Mouse (Mus musculus): Measurements from ENCODE around the gene Rfx2. TPM values are rescaled to one million over a fixed set of nuclear protein-coding genes. Genes with fewer than 3 reads are reported as not detected.
A peak's percentile ranks its signal among the peaks of the same experiment; 100 is the strongest.

Rfx2 gene
- polyA plus RNA-seq, 1 experiment = 1.2 TPM

DNA sequence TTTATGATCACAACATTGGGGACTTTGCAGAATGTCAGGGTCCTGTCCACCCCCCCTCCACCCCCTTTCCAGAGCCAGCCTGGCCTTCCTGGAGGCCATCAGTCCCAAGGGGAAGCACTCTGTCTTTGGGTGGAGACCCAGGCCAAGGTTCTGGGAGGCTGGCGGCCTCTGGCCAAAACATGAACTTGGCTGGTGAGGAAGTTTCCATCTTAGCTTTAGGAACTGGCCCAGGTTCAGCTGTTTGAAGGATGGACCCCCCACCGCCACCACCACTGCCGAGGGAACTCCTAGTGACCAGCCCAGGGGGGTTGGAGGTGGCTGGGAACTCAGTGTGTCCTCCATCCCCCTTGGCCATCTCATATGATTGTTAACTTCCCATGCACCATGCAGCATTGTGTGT is 69.7 kb downstream of the Rfx2 start:
- no peak for TF ChIP-seq POLR2A (IDR thresholded peaks at IDR 0.05; ENCODE audit: borderline replicate concordance, low read depth, low read length)
- TF ChIP-seq CTCF (IDR thresholded peaks at IDR 0.05; ENCODE audit: low read depth, low read length) = no peak
- Histone ChIP-seq H3K4me1 (ENCODE audit: control insufficient read depth, insufficient read depth, low read length) (peaks cover 2% of the 10 kb centered on the region; the same call in 1 of the 2 replicates), H3K4me3 (ENCODE audit: insufficient read depth, low read length) (no peak overlapping the region)

DNA sequence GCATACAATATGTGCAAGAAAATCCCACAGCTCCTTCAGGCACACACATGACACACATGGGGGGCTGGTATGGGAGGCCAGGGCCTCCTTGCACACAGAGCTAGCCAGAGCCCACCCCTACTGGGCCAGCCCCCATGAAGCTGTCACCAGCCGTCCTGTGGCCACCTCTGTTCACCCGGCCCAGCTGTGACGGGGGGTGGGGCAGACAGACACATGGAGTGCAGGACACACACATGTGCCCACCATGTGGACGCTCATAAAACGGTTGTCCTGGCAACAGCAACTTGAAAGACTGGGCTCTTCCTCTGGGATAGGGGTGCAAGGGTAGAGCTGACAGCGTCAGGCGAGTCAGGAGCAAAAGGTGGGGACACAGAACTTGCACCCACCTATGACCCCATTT is 71.6 kb downstream of the Rfx2 start:
- TF ChIP-seq POLR2A (IDR thresholded peaks at IDR 0.05; ENCODE audit: borderline replicate concordance, low read depth, low read length) = no peak
- TF ChIP-seq CTCF (IDR thresholded peaks at IDR 0.05; ENCODE audit: low read depth, low read length) = no peak
- peaks cover 2% of the 10 kb centered on the region; the same call in 1 of the 2 replicates for H3K4me1 ChIP-seq (ENCODE audit: control insufficient read depth, insufficient read depth, low read length)
- no peak overlapping the region for H3K4me3 ChIP-seq (ENCODE audit: insufficient read depth, low read length)
- no peak overlapping the region for H3K27ac ChIP-seq (ENCODE audit: insufficient read depth, low read depth, low read length)

More for the DNA sequence above, 69.7 kb downstream of the Rfx2 start:
- H3K27ac ChIP-seq (ENCODE audit: insufficient read depth, low read depth, low read length) = no peak overlapping the region

DNA sequence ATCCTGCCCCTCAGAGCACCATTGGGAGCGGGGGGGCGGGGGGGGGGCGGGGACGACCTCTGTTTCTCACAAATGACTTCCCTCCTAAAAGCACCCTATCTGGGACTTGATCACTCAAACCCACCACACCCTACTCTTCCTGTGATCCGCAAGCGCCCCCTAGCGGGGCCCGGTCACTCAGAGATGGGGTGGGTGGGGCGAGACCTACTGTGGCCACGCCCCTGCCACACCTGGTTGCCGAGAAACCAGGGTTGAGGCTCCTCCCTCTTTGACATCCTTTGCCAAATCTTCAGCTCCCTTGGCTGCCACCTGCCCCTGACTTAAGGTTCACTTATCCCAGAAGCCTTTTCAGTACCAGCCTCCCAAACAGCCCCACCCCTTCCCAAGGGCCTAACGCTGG is 72.7 kb downstream of the Rfx2 start:
- Histone ChIP-seq H3K27ac (ENCODE audit: insufficient read depth, low read depth, low read length) (no peak overlapping the region), H3K4me3 (ENCODE audit: insufficient read depth, low read length) (no peak overlapping the region), H3K4me1 (ENCODE audit: control insufficient read depth, insufficient read depth, low read length) (peaks cover 2% of the 10 kb centered on the region; the same call in 1 of the 2 replicates)
- TF ChIP-seq POLR2A (IDR thresholded peaks at IDR 0.05; ENCODE audit: borderline replicate concordance, low read depth, low read length) (no peak), CTCF (IDR thresholded peaks at IDR 0.05; ENCODE audit: low read depth, low read length) (peak; percentile 65)

DNA sequence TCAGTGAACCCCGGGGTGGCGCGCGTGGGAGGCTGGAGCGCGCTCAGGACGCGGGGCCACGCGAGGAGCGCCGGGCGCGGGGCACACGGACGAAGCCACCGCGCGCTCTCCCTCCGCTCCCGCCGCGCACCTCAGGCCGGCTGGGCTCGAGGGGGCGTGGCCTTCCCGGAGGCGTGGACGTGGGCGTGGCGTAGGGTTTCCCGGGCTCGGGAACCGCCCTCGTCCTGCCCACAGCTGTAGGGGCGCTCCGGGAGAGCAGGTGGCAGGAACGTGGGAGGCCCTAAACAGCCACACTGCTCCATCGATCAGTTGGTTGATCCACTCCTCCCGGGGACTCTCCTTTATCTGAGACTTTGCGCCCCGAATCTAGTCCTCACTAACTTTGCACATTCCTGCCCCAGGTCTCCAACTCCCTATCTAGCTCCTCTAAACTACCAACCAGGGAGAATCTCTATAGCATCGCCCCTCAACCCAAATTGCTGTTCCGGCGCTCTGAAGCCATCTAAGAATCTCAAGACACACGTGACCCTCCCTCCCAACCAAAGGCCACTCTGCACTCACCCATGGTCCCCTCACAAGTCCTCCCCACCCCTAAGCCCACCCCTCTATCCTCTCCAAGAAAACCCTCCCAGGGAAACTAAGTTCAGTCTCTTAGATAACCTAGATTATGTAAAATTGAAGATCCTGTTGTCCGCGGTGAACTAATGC is 73.2 kb downstream of the Rfx2 start, which contains the start of gene Nrtn:
Gene Nrtn, minus strand, starts transcription at position 115 of the 708 bp plus-strand sequence.
- no peak for TF ChIP-seq CTCF (IDR thresholded peaks at IDR 0.05; ENCODE audit: low read depth, low read length)
- no peak for TF ChIP-seq POLR2A (IDR thresholded peaks at IDR 0.05; ENCODE audit: borderline replicate concordance, low read depth, low read length)
- peak within 1 kb of the TSS; percentile 50 for H3K4me3 ChIP-seq (ENCODE audit: insufficient read depth, low read length)
- H3K4me1 ChIP-seq (ENCODE audit: control insufficient read depth, insufficient read depth, low read length) = peaks cover 2% of the 10 kb centered on the region; the same call in 1 of the 2 replicates
- H3K27ac ChIP-seq (ENCODE audit: insufficient read depth, low read depth, low read length) = no peak within 1 kb of the TSS

DNA sequence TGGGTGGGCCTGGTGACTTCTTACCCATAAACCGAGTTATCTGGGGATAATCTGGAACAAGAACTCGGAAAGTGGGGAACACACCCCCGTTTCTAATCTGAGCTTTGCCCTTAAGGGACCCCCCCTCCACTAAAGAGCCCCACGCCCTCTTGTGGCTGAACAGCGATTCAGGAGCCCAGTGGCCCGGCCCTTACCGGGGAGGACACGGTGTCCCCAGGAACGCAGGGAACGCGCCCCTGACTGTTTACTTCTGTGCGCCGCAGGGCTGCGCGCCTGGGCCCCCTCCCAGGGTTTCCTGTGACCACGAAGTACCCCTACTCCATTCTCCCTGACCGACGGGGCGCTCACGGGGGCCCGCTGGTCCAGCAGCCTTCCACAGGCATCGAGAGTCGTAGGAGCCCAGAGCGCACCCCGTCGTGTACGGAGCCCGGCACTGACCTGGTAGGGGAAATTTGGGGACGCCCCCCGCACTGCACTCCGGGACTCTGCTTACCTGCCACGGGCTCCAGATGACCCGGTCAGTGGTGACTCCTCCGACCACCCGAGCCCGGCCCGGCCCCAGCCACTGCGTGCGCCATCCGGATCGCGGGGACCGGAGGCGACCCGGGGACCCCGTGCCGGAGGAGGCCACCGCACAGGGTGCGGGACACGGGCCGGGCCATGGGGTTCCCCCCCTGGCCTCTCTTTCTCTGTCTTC is 74.0 kb downstream of the Rfx2 start:
- no peak overlapping the region for H3K27ac ChIP-seq (ENCODE audit: insufficient read depth, low read depth, low read length)
- TF ChIP-seq POLR2A (IDR thresholded peaks at IDR 0.05; ENCODE audit: borderline replicate concordance, low read depth, low read length) (no peak), CTCF (IDR thresholded peaks at IDR 0.05; ENCODE audit: low read depth, low read length) (peak; percentile 36; the same call in 1 of the 2 replicates)
- H3K4me3 ChIP-seq (ENCODE audit: insufficient read depth, low read length) = peak overlapping the region; percentile 50
- no peaks in the 10 kb centered on the region for H3K4me1 ChIP-seq (ENCODE audit: control insufficient read depth, insufficient read depth, low read length)

DNA sequence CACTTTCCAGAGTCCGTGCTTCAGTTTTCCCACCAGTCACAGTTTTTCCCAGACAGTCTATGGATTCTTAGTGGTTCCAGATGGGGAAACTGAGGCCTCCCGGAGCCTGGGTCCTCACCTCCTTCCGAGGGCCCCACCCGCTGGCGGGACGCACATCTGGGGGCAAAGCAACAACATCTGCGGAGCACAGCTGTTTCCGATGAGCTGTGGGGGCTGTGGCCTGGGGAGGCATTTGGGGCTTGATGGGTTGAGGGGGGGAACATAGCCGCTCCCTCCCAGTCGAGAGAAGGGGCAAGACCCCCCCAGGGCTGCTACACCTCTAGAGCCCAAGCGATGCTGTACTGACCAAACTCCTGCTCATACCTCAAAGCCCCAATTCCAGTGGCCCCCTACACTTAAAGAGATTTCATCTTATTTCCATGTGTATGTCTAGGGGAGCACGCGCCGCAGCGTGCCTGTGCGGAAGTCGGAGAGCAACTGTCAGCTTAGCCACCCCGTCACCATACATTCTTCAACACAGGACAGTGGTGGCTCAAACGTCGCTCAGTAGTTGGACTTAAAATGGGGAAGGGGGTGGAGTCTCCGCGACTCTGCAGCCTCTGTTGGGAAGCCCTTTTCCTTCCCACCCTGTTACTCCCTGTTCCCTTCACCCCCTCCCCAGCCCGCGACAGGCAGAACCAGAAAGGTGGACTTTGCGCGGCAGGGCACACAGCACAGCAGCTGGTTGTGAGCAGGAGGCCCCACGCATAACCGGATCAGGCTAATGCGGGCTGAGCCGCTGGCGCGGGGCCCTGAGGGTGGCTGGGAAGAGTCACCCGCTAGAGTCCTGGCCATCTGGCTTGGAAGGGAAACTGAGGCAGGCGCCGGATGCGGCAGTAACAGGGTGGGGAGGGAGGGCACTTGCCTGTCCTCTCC is 76.3 kb downstream of the Rfx2 start:
- H3K27ac ChIP-seq (ENCODE audit: insufficient read depth, low read depth, low read length) = no peak overlapping the region
- no peak for TF ChIP-seq CTCF (IDR thresholded peaks at IDR 0.05; ENCODE audit: low read depth, low read length)
- no peak for TF ChIP-seq POLR2A (IDR thresholded peaks at IDR 0.05; ENCODE audit: borderline replicate concordance, low read depth, low read length)
- H3K4me3 ChIP-seq (ENCODE audit: insufficient read depth, low read length) = peak overlapping the region; percentile 37
- H3K4me1 ChIP-seq (ENCODE audit: control insufficient read depth, insufficient read depth, low read length) = no peaks in the 10 kb centered on the region

DNA sequence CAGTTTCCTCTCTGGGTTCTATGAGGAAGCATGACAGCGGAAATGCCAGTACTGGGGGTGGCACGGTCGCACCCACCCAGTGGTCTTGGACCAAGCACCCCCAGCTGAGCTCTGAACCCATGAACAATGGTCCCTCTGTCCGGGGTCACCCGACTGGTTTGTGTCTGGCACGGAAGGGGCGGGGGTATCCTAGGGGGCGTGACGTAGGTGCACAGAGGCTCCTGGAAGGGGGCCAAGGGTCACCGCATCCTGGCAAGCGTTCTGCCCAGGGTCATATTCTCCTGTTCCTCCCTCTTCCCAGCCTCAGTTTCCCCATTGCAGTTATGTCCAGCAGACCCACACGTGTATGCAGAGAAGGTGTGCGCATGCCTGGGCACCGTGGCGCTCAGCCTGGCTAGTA is 77.4 kb downstream of the Rfx2 start:
- no peak for TF ChIP-seq POLR2A (IDR thresholded peaks at IDR 0.05; ENCODE audit: borderline replicate concordance, low read depth, low read length)
- no peak for TF ChIP-seq CTCF (IDR thresholded peaks at IDR 0.05; ENCODE audit: low read depth, low read length)
- Histone ChIP-seq H3K4me1 (ENCODE audit: control insufficient read depth, insufficient read depth, low read length) (no peaks in the 10 kb centered on the region), H3K4me3 (ENCODE audit: insufficient read depth, low read length) (no peak overlapping the region), H3K27ac (ENCODE audit: insufficient read depth, low read depth, low read length) (no peak overlapping the region)

DNA sequence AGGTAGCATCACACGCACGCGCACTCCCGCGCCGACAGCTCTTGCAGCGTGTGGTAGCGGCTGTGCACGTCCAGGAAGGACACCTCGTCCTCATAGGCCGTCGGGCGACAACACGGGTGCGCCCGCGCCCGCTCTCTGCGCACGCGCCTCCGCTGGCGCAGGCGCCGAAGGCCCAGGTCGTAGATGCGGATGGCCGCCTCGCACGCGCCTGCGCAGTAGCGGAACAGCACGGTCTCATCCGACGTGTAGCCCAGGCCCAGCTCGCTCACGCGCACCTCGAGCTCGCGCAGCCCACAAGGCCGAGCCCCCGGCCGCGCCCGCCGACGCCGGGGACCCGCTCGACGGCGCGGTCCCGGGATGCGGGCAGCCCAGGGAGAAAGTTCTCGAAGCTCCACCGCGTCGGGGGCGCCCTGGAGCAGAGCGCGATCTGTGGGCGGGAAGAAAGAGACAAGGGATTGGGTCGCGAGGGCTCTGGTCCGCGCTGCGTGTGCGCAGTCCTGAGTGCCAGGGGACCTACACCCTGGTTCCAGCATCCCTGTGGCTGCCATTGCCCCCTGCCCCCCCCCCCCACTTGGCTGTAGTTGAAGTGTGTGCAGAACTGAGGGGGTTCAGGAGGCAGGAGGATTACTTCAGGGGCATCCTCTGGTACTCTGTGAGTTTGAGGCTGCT is 79.3 kb downstream of the Rfx2 start:
- H3K4me1 ChIP-seq (ENCODE audit: control insufficient read depth, insufficient read depth, low read length) = no peaks in the 10 kb centered on the region
- H3K4me3 ChIP-seq (ENCODE audit: insufficient read depth, low read length) = no peak overlapping the region
- no peak for TF ChIP-seq POLR2A (IDR thresholded peaks at IDR 0.05; ENCODE audit: borderline replicate concordance, low read depth, low read length)
- no peak for TF ChIP-seq CTCF (IDR thresholded peaks at IDR 0.05; ENCODE audit: low read depth, low read length)
- H3K27ac ChIP-seq (ENCODE audit: insufficient read depth, low read depth, low read length) = no peak overlapping the region

DNA sequence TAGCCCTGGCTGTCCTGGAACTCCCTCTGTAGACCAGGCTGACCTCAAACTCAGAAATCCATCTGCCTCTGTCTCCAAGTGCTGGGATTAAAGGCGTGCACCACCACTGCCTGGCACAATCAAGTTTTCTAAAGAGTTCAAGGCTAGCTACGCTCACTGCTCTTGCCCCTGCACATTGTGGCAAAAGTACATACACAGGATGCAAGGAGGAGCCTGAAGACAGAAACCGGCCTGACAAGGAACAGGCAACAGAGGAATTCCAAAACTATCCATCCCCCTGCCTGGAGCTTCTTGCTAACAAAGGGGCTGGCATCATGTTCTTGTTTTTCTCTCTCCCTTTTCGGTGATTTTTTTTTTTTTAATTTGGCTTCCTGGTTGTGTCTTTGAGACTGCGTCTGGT is 86.6 kb downstream of the Rfx2 start:
- no peaks in the 10 kb centered on the region for H3K4me1 ChIP-seq (ENCODE audit: control insufficient read depth, insufficient read depth, low read length)
- TF ChIP-seq CTCF (IDR thresholded peaks at IDR 0.05; ENCODE audit: low read depth, low read length) = no peak
- no peak for TF ChIP-seq POLR2A (IDR thresholded peaks at IDR 0.05; ENCODE audit: borderline replicate concordance, low read depth, low read length)
- H3K27ac ChIP-seq (ENCODE audit: insufficient read depth, low read depth, low read length) = no peak overlapping the region
- H3K4me3 ChIP-seq (ENCODE audit: insufficient read depth, low read length) = no peak overlapping the region

All from bone marrow macrophage, adult 2 months (primary cell).